Mouse (Mus musculus) retina, postnatal 7 days (tissue): Measurements from ENCODE around the gene Sfxn5.

ENCODE experiments used
- DNase-seq: peaks from one replicate; pipeline ENCODE4 v3.0.0-alpha.2; 2012; ENCODE audit warnings: low read depth, low spot score

Gene Sfxn5

GRCm38 (mm10) chr6:85334251-85334650 lies 1.0 kb upstream of the Sfxn5 start:
- DNase-seq, result no peak

GRCm38 (mm10) chr6:85333732-85334131 lies 510 bp upstream of the Sfxn5 start:
- DNase-seq, result peak; percentile 34

- DNase-seq, result no peak
These were observed 747 bp downstream of the Sfxn5 start for GRCm38 (mm10) chr6:85332351-85332999.

- no peak for DNase-seq
These were observed 1.5 kb downstream of the Sfxn5 start for GRCm38 (mm10) chr6:85331736-85332135.

GRCm38 (mm10) chr6:85331221-85331735 lies 1.9 kb downstream of the Sfxn5 start:
- no peak for DNase-seq

GRCm38 (mm10) chr6:85329666-85330185 lies 3.5 kb downstream of the Sfxn5 start:
- DNase-seq, result no peak

- no peak for DNase-seq
These were observed 6.7 kb downstream of the Sfxn5 start for GRCm38 (mm10) chr6:85326564-85326963.

- DNase-seq, result no peak
These were observed 8.1 kb downstream of the Sfxn5 start for GRCm38 (mm10) chr6:85325109-85325508.

- DNase-seq, result no peak
These were observed 12.8 kb downstream of the Sfxn5 start for GRCm38 (mm10) chr6:85320445-85320866.

GRCm38 (mm10) chr6:85316211-85316610 lies 17.0 kb downstream of the Sfxn5 start:
- DNase-seq, result no peak

- DNase-seq, result no peak
These were observed 19.0 kb downstream of the Sfxn5 start for GRCm38 (mm10) chr6:85314064-85314798.

- DNase-seq, result no peak
These were observed 25.3 kb downstream of the Sfxn5 start for GRCm38 (mm10) chr6:85307894-85308293.

GRCm38 (mm10) chr6:85306375-85306774 lies 26.8 kb downstream of the Sfxn5 start:
- no peak for DNase-seq

- no peak for DNase-seq
These were observed 27.4 kb downstream of the Sfxn5 start for GRCm38 (mm10) chr6:85305826-85306225.

- DNase-seq, result no peak
These were observed 28.3 kb downstream of the Sfxn5 start for GRCm38 (mm10) chr6:85304966-85305365.

- peak; percentile 13 for DNase-seq
These were observed 30.7 kb downstream of the Sfxn5 start for GRCm38 (mm10) chr6:85302326-85303055.

GRCm38 (mm10) chr6:85295384-85296167 lies 37.6 kb downstream of the Sfxn5 start:
- no peak for DNase-seq

- no peak for DNase-seq
These were observed 39.2 kb downstream of the Sfxn5 start for GRCm38 (mm10) chr6:85294004-85294379.

GRCm38 (mm10) chr6:85293255-85294003 lies 39.8 kb downstream of the Sfxn5 start:
- DNase-seq, result no peak
